15 mouse cellular contexts compared by ENCODE assay signal in genomic region chr11:107014020-107014585, GRCm38 (mm10). TPM values are rescaled to one million over a fixed set of nuclear protein-coding genes. Genes with fewer than 3 reads are reported as not detected.
DNase-seq lines count a peak whose midpoint lies in the region; ATAC-seq and TF ChIP-seq lines count a peak whose summit lies in the region.
"Had no signal": no experiment of that assay in that cellular context is flagged by ENCODE, and none has a peak within 500 bp of the region (broad histone marks: within the 10 kb centered on the region; RNA-seq: fewer than 3 reads in every experiment).

No protein-coding gene starts in this region.

- DNase-seq in kidney, postnatal 0 days (ENCODE audit: low spot score), result no peak
- peak; percentile 72 for DNase-seq in A20 (ENCODE audit: low read depth, low spot score)
- peak; percentile 79 for DNase-seq in ES-CJ7 (ENCODE audit: low read depth, low spot score)
- DNase-seq in liver, embryonic 14.5 days (ENCODE audit: low read depth in 3 of 3, low spot score in 3 of 3), result no peak
- no peak for DNase-seq in ovary, postnatal 36 days (ENCODE audit: low spot score)
- DNase-seq in adrenal gland, postnatal 4 days (ENCODE audit: low spot score in 2 of 2), result no peak
- DNase-seq in gastrocnemius, postnatal 36 days, result no peak
- DNase-seq: kidney, adult 8-10 months; liver, embryonic 13.5 days had no signal

- H3K4me2 ChIP-seq in kidney, postnatal 0 days (ENCODE audit: low read length), result no peak overlapping the region
- no peak overlapping the region for H3K4me2 ChIP-seq in kidney, embryonic 16.5 days (replicated peaks; ENCODE audit: low read depth, low read length)
- no peak overlapping the region for H3K4me2 ChIP-seq in liver, embryonic 14.5 days (ENCODE audit: low read depth)
- H3K4me2 ChIP-seq: embryonic facial prominence, embryonic 12.5 days; forebrain, embryonic 12.5 days; midbrain, embryonic 15.5 days; neural tube, embryonic 15.5 days had no signal

- H3K9me3 ChIP-seq in kidney, postnatal 0 days (replicated peaks; ENCODE audit: low read length), result no peaks in the 10 kb centered on the region
- no peaks in the 10 kb centered on the region for H3K9me3 ChIP-seq in kidney, embryonic 16.5 days (ENCODE audit: low read length)
- no peaks in the 10 kb centered on the region; the same call in 1 of the 2 replicates for H3K9me3 ChIP-seq in liver, embryonic 14.5 days (ENCODE audit: control insufficient read depth, low read length)
- H3K9me3 ChIP-seq: embryonic facial prominence, embryonic 12.5 days; forebrain, embryonic 12.5 days; midbrain, embryonic 15.5 days; neural tube, embryonic 15.5 days had no signal

- no peak for TF ChIP-seq EP300 in liver, embryonic 14.5 days (IDR thresholded peaks at IDR 0.05; ENCODE audit: low read depth)

- no peaks in the 10 kb centered on the region for H3K27me3 ChIP-seq in kidney, postnatal 0 days (ENCODE audit: insufficient read depth, low read length)
- no peaks in the 10 kb centered on the region for H3K27me3 ChIP-seq in kidney, embryonic 16.5 days (ENCODE audit: insufficient read depth, low read length)
- no peaks in the 10 kb centered on the region for H3K27me3 ChIP-seq in liver, embryonic 14.5 days (ENCODE audit: control insufficient read depth, insufficient read depth, low read length)
- H3K27me3 ChIP-seq: embryonic facial prominence, embryonic 12.5 days; forebrain, embryonic 12.5 days; midbrain, embryonic 15.5 days; neural tube, embryonic 15.5 days had no signal

- no peak overlapping the region for H3K27ac ChIP-seq in kidney, postnatal 0 days
- no peak overlapping the region for H3K27ac ChIP-seq in kidney, embryonic 16.5 days (ENCODE audit: low read length)
- H3K27ac ChIP-seq in liver, embryonic 14.5 days, result no peak overlapping the region
- H3K27ac ChIP-seq: embryonic facial prominence, embryonic 12.5 days; forebrain, embryonic 12.5 days; liver, embryonic 13.5 days; midbrain, embryonic 15.5 days; neural tube, embryonic 15.5 days had no signal

- intact Hi-C loops in gastrocnemius, postnatal 36 days (cut with DNase I), result no loop called here

- no peak overlapping the region for H3K9ac ChIP-seq in kidney, postnatal 0 days (ENCODE audit: low read depth, low read length)
- H3K9ac ChIP-seq in kidney, embryonic 16.5 days (replicated peaks; ENCODE audit: low read length), result no peak overlapping the region
- no peak overlapping the region for H3K9ac ChIP-seq in liver, embryonic 14.5 days (replicated peaks)
- H3K9ac ChIP-seq: embryonic facial prominence, embryonic 12.5 days; forebrain, embryonic 12.5 days; midbrain, embryonic 15.5 days; neural tube, embryonic 15.5 days had no signal

- WGBS in kidney, postnatal 0 days, result 78% methylated on average over 11 of the region's 11 CpGs
- WGBS in kidney, embryonic 16.5 days, result 83% methylated on average over 11 of the region's 11 CpGs
- WGBS in liver, embryonic 14.5 days (ENCODE audit: insufficient replicate concordance), result 75% methylated on average over 11 of the region's 11 CpGs

- peak; percentile 14; the same call in 1 of the 2 replicates for TF ChIP-seq CTCF in kidney, postnatal 0 days (IDR thresholded peaks at IDR 0.05; ENCODE audit: low read depth)
- TF ChIP-seq CTCF in liver, embryonic 14.5 days (IDR thresholded peaks at IDR 0.05; ENCODE audit: low read depth), result peak; percentile 55

- H3K4me1 ChIP-seq in kidney, postnatal 0 days (replicated peaks; ENCODE audit: insufficient read depth, low read length), result no peaks in the 10 kb centered on the region
- H3K4me1 ChIP-seq in kidney, embryonic 16.5 days (ENCODE audit: insufficient read depth, low read length), result peaks cover 7% of the 10 kb centered on the region
- peaks cover 3 to 6% of the 10 kb centered on the region in 2 experiments; a peak in 3 of 4 replicates for H3K4me1 ChIP-seq in liver, embryonic 14.5 days (replicated peaks; ENCODE audit: control insufficient read depth in 2 of 2, insufficient read depth in 2 of 2, low read length in 1 of 2)

- H3K4me3 ChIP-seq in kidney, postnatal 0 days (replicated peaks; ENCODE audit: low read depth, low read length), result no peak overlapping the region
- H3K4me3 ChIP-seq in kidney, embryonic 16.5 days (ENCODE audit: low read length), result no peak overlapping the region
- no peak overlapping the region for H3K4me3 ChIP-seq in liver, embryonic 14.5 days (ENCODE audit: insufficient read depth in 1 of 2, low read depth in 2 of 2, low read length in 2 of 2)
- H3K4me3 ChIP-seq: embryonic facial prominence, embryonic 12.5 days; forebrain, embryonic 12.5 days; midbrain, embryonic 15.5 days; neural tube, embryonic 15.5 days had no signal

- ATAC-seq in kidney, postnatal 0 days (replicated peaks; ENCODE audit: low FRiP score, low read depth), result no peak
- ATAC-seq in kidney, embryonic 16.5 days (ENCODE audit: low FRiP score, low TSS enrichment), result no peak
- ATAC-seq in liver, embryonic 14.5 days (ENCODE audit: insufficient read depth), result no peak
- ATAC-seq: midbrain, embryonic 15.5 days had no signal

- H3K36me3 ChIP-seq in kidney, postnatal 0 days (ENCODE audit: insufficient read depth, low read length), result no peaks in the 10 kb centered on the region
- H3K36me3 ChIP-seq in kidney, embryonic 16.5 days (ENCODE audit: insufficient read depth, low read length), result no peaks in the 10 kb centered on the region
- no peaks in the 10 kb centered on the region for H3K36me3 ChIP-seq in liver, embryonic 14.5 days (replicated peaks; ENCODE audit: control insufficient read depth, insufficient read depth, low read depth)
- H3K36me3 ChIP-seq: embryonic facial prominence, embryonic 12.5 days; forebrain, embryonic 12.5 days; liver, embryonic 13.5 days; midbrain, embryonic 15.5 days; neural tube, embryonic 15.5 days had no signal

RNA-seq across cellular contexts. Expression of gene 1810010H24Rik, which starts 11.4 kb away (rescaled TPM):
- 4.2 and 5.1 TPM in 2 replicates for polyA plus RNA-seq in kidney, postnatal 0 days (2015; fragmentation: Nextera tagmentation; extraction: Ambion mirVana)
- 1.4 and 1.8 TPM in 2 replicates for polyA plus RNA-seq in kidney, embryonic 16.5 days (2015; fragmentation: Nextera tagmentation; extraction: Ambion mirVana)
- polyA plus RNA-seq in liver, embryonic 14.5 days (2012; rRNA removed), result 1.8 and 1.9 TPM in 2 replicates
- polyA plus RNA-seq in liver, embryonic 14.5 days (2014; fragmentation: Nextera tagmentation; extraction: Ambion mirVana), result 2.6 and 3.9 TPM in 2 replicates
- 1 to 10 TPM; 3.2 to 6.3 TPM for total RNA-seq in adrenal gland, postnatal 4 days (2021)
- 1 to 10 TPM in 1 of 2 experiments, under 1 TPM in 1; 0.64 to 1.3 TPM for total RNA-seq in gastrocnemius, postnatal 36 days (2021)
- total RNA-seq: hematopoietic stem cell, adult 5-6 weeks had no signal

RNA-seq across cellular contexts. Expression of gene Kpna2, which starts 14.8 kb away (rescaled TPM):
- polyA plus RNA-seq in kidney, postnatal 0 days (2015; fragmentation: Nextera tagmentation; extraction: Ambion mirVana), result 157 and 170 TPM in 2 replicates
- 353 and 411 TPM in 2 replicates for polyA plus RNA-seq in kidney, embryonic 16.5 days (2015; fragmentation: Nextera tagmentation; extraction: Ambion mirVana)
- 133 and 158 TPM in 2 replicates for polyA plus RNA-seq in liver, embryonic 14.5 days (2012; rRNA removed)
- 277 and 283 TPM in 2 replicates for polyA plus RNA-seq in liver, embryonic 14.5 days (2014; fragmentation: Nextera tagmentation; extraction: Ambion mirVana)
- total RNA-seq in adrenal gland, postnatal 4 days (2021), result 10 to 100 TPM; 52.5 to 54.6 TPM
- total RNA-seq in gastrocnemius, postnatal 36 days (2021), result 10 to 100 TPM; 14.4 to 16.7 TPM

Comparison
In these comparisons a context has a peak if more than half of its experiments do, and no peak if none do; other contexts are left out.
1. DNase-seq: peak in A20 (single experiment) and ES-CJ7 (single experiment); none in kidney, postnatal 0 days (single experiment), liver, embryonic 14.5 days (0 of 3), ovary, postnatal 36 days (single experiment), adrenal gland, postnatal 4 days (0 of 2) and gastrocnemius, postnatal 36 days (0 of 2).